Mouse (Mus musculus): ENCODE results near the gene Aoc3. TPM values are rescaled to one million over a fixed set of nuclear protein-coding genes. Genes with fewer than 3 reads are reported as not detected.

The Aoc3 gene
- polyA plus RNA-seq, 1 experiment from 2014 or later: 0.04 TPM

DNA sequence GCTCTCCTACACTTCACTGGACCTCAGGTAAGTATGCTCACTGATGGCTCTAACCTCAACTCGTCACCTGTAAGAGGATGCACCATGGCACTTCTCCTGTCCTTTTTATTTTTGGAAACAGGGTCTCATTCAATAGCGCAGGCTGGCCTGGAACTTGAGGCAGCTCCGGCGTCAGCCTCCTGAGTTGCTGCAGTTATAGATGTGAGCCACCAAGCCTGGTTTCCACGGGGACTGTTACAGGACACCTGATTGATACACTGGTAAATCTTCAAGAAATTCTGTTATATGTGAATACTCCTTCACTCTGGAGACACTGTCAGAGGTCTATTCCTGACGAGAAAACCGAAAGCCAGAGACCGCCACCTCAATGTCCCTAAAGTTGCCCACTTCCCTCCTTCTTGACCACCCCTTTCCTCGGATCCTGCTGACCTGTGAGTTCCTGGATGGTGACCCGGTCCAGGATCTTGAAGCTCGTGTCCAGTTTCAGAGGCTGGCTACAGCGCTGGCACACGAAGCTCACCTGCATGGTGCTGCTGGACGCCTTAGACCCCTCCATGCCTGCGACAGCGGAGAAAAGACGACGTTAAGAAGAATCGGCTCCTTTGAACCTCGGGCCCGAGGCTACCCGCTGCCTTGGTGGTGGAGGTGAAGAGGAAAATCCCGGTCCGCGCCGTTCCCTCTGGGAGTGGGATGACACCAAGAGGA lies 29.0 kb upstream of the Aoc3 start:
- Histone ChIP-seq H3K4me1 (ENCODE audit: control insufficient read depth, insufficient read depth, low read length) (peaks cover 3% of the 10 kb centered on the region; the same call in 1 of the 2 replicates), H3K9ac (replicated peaks; ENCODE audit: low read length) (peak overlapping the region; percentile 57), H3K4me3 (ENCODE audit: low read depth, low read length) (peak overlapping the region; percentile 57), H3K4me2 (ENCODE audit: low read depth, low read length) (peak overlapping the region; percentile 91), H3K36me3 (replicated peaks; ENCODE audit: control insufficient read depth, insufficient read depth, low read depth, low read length) (no peaks in the 10 kb centered on the region), H3K27ac (replicated peaks; ENCODE audit: low read depth, low read length) (no peak overlapping the region), H3K9me3 (replicated peaks; ENCODE audit: control insufficient read depth, low read length) (no peaks in the 10 kb centered on the region), H3K27me3 (ENCODE audit: control insufficient read depth, insufficient read depth, low read length) (no peaks in the 10 kb centered on the region)
- DNase-seq (ENCODE audit: low spot score) (no peak), ATAC-seq (replicated peaks; ENCODE audit: insufficient number of reproducible peaks, low FRiP score, low TSS enrichment, low read depth) (0 out of 2 replicates have a peak, but pooled peaks have one; percentile 18)
- 14% methylated on average over 26 of the region's 26 CpGs for WGBS

DNA sequence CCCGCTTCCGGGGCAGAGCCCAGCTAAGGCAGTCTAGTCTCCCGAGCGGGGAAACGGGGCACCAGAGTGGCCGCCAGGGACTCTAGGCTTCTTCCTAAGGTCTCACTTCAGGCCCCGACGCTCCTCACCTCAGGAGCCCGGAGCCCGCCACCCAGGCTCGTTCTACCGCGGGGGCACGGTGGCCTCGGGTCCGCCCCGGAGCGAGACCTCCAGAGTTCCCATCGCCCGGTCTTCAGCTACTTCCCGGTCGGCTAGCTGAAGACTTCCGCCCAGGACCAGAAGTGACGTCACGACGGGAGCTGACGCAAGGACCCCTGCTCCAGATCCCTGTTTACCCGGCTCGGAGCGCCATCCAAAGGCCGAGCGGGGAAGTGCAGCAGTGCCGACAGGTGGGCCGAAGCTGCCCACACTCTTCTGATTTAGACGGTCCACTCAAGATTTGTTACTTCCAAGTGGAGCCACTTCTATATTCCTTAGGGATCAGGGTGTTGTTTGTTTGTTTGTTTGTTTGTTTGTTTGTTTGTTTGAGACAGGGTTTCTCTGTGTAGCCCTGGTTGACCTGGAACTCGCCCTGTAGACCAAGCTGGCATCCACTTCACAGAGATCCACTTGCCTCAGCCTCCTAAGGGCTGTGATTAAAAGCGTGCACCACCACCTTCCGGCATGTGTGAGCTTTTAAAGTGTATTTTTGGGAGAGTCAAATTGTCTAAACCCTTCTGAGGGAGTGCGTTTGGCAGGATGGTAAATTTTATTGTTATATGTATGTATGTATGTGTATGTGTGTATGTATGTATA lies 28.2 kb upstream of the Aoc3 start, which contains the start of gene Becn1:
Gene Becn1, minus strand, starts transcription at position 283 of the 795 bp plus-strand sequence.
- Histone ChIP-seq H3K4me2 (ENCODE audit: low read depth, low read length) (peak within 1 kb of the TSS; percentile 91), H3K36me3 (replicated peaks; ENCODE audit: control insufficient read depth, insufficient read depth, low read depth, low read length) (no peaks in the 10 kb centered on the region), H3K27me3 (ENCODE audit: control insufficient read depth, insufficient read depth, low read length) (no peaks in the 10 kb centered on the region), H3K27ac (replicated peaks; ENCODE audit: low read depth, low read length) (no peak within 1 kb of the TSS), H3K9me3 (replicated peaks; ENCODE audit: control insufficient read depth, low read length) (no peaks in the 10 kb centered on the region), H3K4me1 (ENCODE audit: control insufficient read depth, insufficient read depth, low read length) (peaks cover 3% of the 10 kb centered on the region; the same call in 1 of the 2 replicates), H3K9ac (replicated peaks; ENCODE audit: low read length) (peak within 1 kb of the TSS; percentile 57), H3K4me3 (ENCODE audit: low read depth, low read length) (peak within 1 kb of the TSS; percentile 57)
- DNase-seq (ENCODE audit: low spot score) (peak; percentile 97), ATAC-seq (replicated peaks; ENCODE audit: insufficient number of reproducible peaks, low FRiP score, low TSS enrichment, low read depth) (peak; percentile 90)
- whole genome bisulfite sequencing: 6% methylated on average over 39 of the region's 39 CpGs

- no peak overlapping the region for H3K9ac ChIP-seq (replicated peaks; ENCODE audit: low read length)
- no peaks in the 10 kb centered on the region for H3K36me3 ChIP-seq (replicated peaks; ENCODE audit: control insufficient read depth, insufficient read depth, low read depth, low read length)
- H3K4me2 ChIP-seq (ENCODE audit: low read depth, low read length): no peak overlapping the region
- H3K4me1 ChIP-seq (ENCODE audit: control insufficient read depth, insufficient read depth, low read length): no peaks in the 10 kb centered on the region
- WGBS: 40% methylated on average over 5 of the region's 5 CpGs
- no peak overlapping the region for H3K27ac ChIP-seq (replicated peaks; ENCODE audit: low read depth, low read length)
- H3K9me3 ChIP-seq (replicated peaks; ENCODE audit: control insufficient read depth, low read length): no peaks in the 10 kb centered on the region
- no peak for ATAC-seq (replicated peaks; ENCODE audit: insufficient number of reproducible peaks, low FRiP score, low TSS enrichment, low read depth)
- DNase-seq (ENCODE audit: low spot score): no peak
- no peaks in the 10 kb centered on the region for H3K27me3 ChIP-seq (ENCODE audit: control insufficient read depth, insufficient read depth, low read length)
- no peak overlapping the region for H3K4me3 ChIP-seq (ENCODE audit: low read depth, low read length)
Observed at GRCm38 (mm10) chr11:101307744-101308143, 22.7 kb upstream of the Aoc3 start.

- no peak overlapping the region for H3K9ac ChIP-seq (replicated peaks; ENCODE audit: low read length)
- no peaks in the 10 kb centered on the region for H3K4me1 ChIP-seq (ENCODE audit: control insufficient read depth, insufficient read depth, low read length)
- no peaks in the 10 kb centered on the region for H3K27me3 ChIP-seq (ENCODE audit: control insufficient read depth, insufficient read depth, low read length)
- H3K4me3 ChIP-seq (ENCODE audit: low read depth, low read length): no peak overlapping the region
- H3K4me2 ChIP-seq (ENCODE audit: low read depth, low read length): no peak overlapping the region
- DNase-seq (ENCODE audit: low spot score) (no peak), ATAC-seq (replicated peaks; ENCODE audit: insufficient number of reproducible peaks, low FRiP score, low TSS enrichment, low read depth) (no peak)
- H3K27ac ChIP-seq (replicated peaks; ENCODE audit: low read depth, low read length): no peak overlapping the region
- 90% methylated on average over 3 of the region's 3 CpGs for WGBS
- H3K9me3 ChIP-seq (replicated peaks; ENCODE audit: control insufficient read depth, low read length): no peaks in the 10 kb centered on the region
- no peaks in the 10 kb centered on the region for H3K36me3 ChIP-seq (replicated peaks; ENCODE audit: control insufficient read depth, insufficient read depth, low read depth, low read length)
Observed at GRCm38 (mm10) chr11:101311083-101311482, 19.3 kb upstream of the Aoc3 start.

GRCm38 (mm10) chr11:101312150-101312549 lies 18.3 kb upstream of the Aoc3 start:
- H3K9me3 ChIP-seq (replicated peaks; ENCODE audit: control insufficient read depth, low read length): no peaks in the 10 kb centered on the region
- H3K27ac ChIP-seq (replicated peaks; ENCODE audit: low read depth, low read length): no peak overlapping the region
- H3K36me3 ChIP-seq (replicated peaks; ENCODE audit: control insufficient read depth, insufficient read depth, low read depth, low read length): no peaks in the 10 kb centered on the region
- no peaks in the 10 kb centered on the region for H3K4me1 ChIP-seq (ENCODE audit: control insufficient read depth, insufficient read depth, low read length)
- H3K4me2 ChIP-seq (ENCODE audit: low read depth, low read length): no peak overlapping the region
- WGBS: 75% methylated on average over 3 of the region's 3 CpGs
- DNase-seq (ENCODE audit: low spot score) (no peak), ATAC-seq (replicated peaks; ENCODE audit: insufficient number of reproducible peaks, low FRiP score, low TSS enrichment, low read depth) (no peak)
- H3K4me3 ChIP-seq (ENCODE audit: low read depth, low read length): no peak overlapping the region
- H3K9ac ChIP-seq (replicated peaks; ENCODE audit: low read length): no peak overlapping the region
- no peaks in the 10 kb centered on the region for H3K27me3 ChIP-seq (ENCODE audit: control insufficient read depth, insufficient read depth, low read length)

DNA sequence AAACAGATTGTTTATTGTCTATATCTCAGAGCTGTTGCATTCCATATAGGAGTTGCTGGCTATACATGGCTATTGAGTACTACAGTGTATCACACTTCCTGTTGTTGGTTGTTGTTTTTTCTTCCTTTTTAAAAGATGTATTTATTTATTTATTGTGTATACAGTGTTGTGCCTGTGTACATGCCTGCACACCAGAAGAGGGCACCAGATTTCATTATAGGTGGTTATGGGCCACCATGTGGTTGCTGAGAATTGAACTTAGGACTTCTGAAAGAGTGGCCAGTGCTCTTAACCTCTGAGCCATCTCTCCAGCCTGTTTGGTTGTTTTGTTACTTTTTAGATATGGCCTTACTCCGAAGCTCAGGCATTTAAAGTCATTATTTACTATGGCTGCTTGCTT lies 15.8 kb upstream of the Aoc3 start:
- no peak overlapping the region for H3K27ac ChIP-seq (replicated peaks; ENCODE audit: low read depth, low read length)
- no peak overlapping the region for H3K9ac ChIP-seq (replicated peaks; ENCODE audit: low read length)
- 94% methylated on average over 1 of the region's 1 CpGs for WGBS
- DNase-seq (ENCODE audit: low spot score) (no peak), ATAC-seq (replicated peaks; ENCODE audit: insufficient number of reproducible peaks, low FRiP score, low TSS enrichment, low read depth) (no peak)
- H3K27me3 ChIP-seq (ENCODE audit: control insufficient read depth, insufficient read depth, low read length): no peaks in the 10 kb centered on the region
- peaks cover 3% of the 10 kb centered on the region for H3K36me3 ChIP-seq (replicated peaks; ENCODE audit: control insufficient read depth, insufficient read depth, low read depth, low read length)
- no peaks in the 10 kb centered on the region for H3K4me1 ChIP-seq (ENCODE audit: control insufficient read depth, insufficient read depth, low read length)
- no peaks in the 10 kb centered on the region for H3K9me3 ChIP-seq (replicated peaks; ENCODE audit: control insufficient read depth, low read length)
- no peak overlapping the region for H3K4me3 ChIP-seq (ENCODE audit: low read depth, low read length)
- H3K4me2 ChIP-seq (ENCODE audit: low read depth, low read length): no peak overlapping the region

- Histone ChIP-seq H3K9ac (replicated peaks; ENCODE audit: low read length) (peak overlapping the region; percentile 94), H3K27ac (replicated peaks; ENCODE audit: low read depth, low read length) (no peak overlapping the region)
Observed at GRCm38 (mm10) chr11:101315082-101315650, 15.2 kb upstream of the Aoc3 start.

More at GRCm38 (mm10) chr11:101315082-101315650, 15.2 kb upstream of the Aoc3 start:
- H3K27me3 ChIP-seq (ENCODE audit: control insufficient read depth, insufficient read depth, low read length): no peaks in the 10 kb centered on the region
- DNase-seq (ENCODE audit: low spot score) (no peak), ATAC-seq (replicated peaks; ENCODE audit: insufficient number of reproducible peaks, low FRiP score, low TSS enrichment, low read depth) (peak; percentile 27; the same call in 1 of the 2 replicates)
- whole genome bisulfite sequencing: 86% methylated on average over 8 of the region's 8 CpGs
- peak overlapping the region; percentile 76 for H3K4me3 ChIP-seq (ENCODE audit: low read depth, low read length)
- H3K9me3 ChIP-seq (replicated peaks; ENCODE audit: control insufficient read depth, low read length): no peaks in the 10 kb centered on the region
- peak overlapping the region; percentile 75 for H3K4me2 ChIP-seq (ENCODE audit: low read depth, low read length)
- peaks cover 4% of the 10 kb centered on the region for H3K36me3 ChIP-seq (replicated peaks; ENCODE audit: control insufficient read depth, insufficient read depth, low read depth, low read length)
- no peaks in the 10 kb centered on the region for H3K4me1 ChIP-seq (ENCODE audit: control insufficient read depth, insufficient read depth, low read length)

Measured in embryonic facial prominence, embryonic 11.5 days (tissue).